Mouse (Mus musculus): ENCODE data around the gene Gdpgp1.

DNA sequence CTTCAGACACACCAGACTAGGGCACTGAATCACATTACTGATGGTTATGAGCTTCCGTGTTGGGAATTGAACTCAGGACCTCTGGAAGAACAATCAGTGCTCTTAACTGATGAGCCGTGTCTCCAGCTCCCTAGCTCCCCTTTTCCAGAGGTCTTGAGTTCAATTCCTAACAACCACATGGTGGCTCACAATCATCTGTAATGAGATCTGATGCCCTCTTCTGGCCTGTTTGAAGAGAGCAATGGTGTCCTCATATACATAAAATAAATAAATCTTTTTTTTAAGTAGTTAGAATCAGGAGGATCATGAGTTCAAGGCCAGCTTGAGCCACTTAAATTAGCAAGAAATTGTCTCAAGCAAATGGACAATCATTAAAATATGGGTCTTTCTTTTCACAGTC is 23.3 kb downstream of the Gdpgp1 start:
- TF ChIP-seq MAX (IDR thresholded peaks at IDR 0.05; ENCODE audit: low read depth) (no peak), TCF3 (IDR thresholded peaks at IDR 0.05; ENCODE audit: insufficient read length, low read depth) (no peak), POLR2AphosphoS2 (IDR thresholded peaks at IDR 0.05; ENCODE audit: insufficient read length, low read depth) (no peak), POLR2A (IDR thresholded peaks at IDR 0.05; ENCODE audit: insufficient read length, low read depth) (no peak), SRF (IDR thresholded peaks at IDR 0.05; ENCODE audit: control insufficient read depth, insufficient read length, low read depth) (no peak), MYOD1 (IDR thresholded peaks at IDR 0.05; ENCODE audit: control insufficient read depth in 1 of 3, insufficient read length in 2 of 3, low read depth in 2 of 3) (no peak), CEBPB (IDR thresholded peaks at IDR 0.05; ENCODE audit: insufficient read depth, poor library complexity, severe bottlenecking) (no peak)
